Mouse (Mus musculus) ovary, postnatal 10 days (tissue): ENCODE measurements around the gene Stat2.
"Not testable (repeated sequence)": the region's sequence is repeated elsewhere in the genome, so short reads cannot be mapped to it uniquely, and the experiment has no call there.

Experiments used
- DNase-seq: peaks from one replicate; pipeline ENCODE4 v3.0.0; 2022; ENCODE audit warnings: low spot score

Gene Stat2

DNA sequence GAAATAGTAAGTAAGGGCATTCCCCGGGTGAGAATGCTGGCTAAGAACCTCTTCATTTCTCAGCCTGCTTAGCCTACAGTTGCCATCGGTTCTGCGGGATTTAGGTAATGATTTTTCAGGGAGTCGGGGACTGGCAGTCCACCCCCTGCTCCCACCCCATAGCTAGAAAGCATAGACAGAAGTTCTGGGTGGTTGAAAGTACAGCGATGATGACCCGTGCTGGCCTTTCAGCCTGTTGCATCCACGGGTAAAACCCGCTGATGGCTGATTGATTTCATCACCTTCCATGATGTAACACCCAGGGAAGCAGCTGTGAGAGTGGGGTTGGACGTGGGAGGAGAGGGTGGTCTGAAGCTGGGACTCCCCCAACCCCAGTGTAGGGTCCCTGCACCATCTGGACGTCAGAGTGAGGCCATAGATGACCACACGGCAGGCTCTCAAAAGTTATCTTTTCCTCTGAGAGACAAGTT, 28.4 kb downstream of the Stat2 start, which contains the start of gene Il23a:
Il23a (minus strand) TSS at position 51 of the 470 bp plus-strand sequence.
- DNase-seq, result no peak

- no peak for DNase-seq
Measured at GRCm38 (mm10) chr10:128302357-128302756, 32.0 kb downstream of the Stat2 start.

DNA sequence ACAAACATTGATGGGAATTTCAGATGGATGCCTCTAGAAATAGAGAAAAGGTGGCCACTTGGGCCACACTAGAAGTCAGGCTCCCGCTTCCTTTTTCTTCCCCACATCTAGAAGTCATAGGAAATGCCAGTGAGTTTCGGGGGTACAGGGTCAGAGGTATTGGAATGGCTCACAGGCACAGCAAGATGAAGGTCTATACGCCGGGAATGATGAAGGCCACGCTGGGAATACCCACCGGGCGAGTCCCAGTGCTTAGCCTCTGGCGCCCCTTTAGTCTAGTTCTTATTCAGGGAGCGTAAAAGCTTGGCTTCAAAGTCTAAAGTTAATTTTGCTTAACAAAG, 32.4 kb downstream of the Stat2 start:
- DNase-seq, result no peak

DNA sequence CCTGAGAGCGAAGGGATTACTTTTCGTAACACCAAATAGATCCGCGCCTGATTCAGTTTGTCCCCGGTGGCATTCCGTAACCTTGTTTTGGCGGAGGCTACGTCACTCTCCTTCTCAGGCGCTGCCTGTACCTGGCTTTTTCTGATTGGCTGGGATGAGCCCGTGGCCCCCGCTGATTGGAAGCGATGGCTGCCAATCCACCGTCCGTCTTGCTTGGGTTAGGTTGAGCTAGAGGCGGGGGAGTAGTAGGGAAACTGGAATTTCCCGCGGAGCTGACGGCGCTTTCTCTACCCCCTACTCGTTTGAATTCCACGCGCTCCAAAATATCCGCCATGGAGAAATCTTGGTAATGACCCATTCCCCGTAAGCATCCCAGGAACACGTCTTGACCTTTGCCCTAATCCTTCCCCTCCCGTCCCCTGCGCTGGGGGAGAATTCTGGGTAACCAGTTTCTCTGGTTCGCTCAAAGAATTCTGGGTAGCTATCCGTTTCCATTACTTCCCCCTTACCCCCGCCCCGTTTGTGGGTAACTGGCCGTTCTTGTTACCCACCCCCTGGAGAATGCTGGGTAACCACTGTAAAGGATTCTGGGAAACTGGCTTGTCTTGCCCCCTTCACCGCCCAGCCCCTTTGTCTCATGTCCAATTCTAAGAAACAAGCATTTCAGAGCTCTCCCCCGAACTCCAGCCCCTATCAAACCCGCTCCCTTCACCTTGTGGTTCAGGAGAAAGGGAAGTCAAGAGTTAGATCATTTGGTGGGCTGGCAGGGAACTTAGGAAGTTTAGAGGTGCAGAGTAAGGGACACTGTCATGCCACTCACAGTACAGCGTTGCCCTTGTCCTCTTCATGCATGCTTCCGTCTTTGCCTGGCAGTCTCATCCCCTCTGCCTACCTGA, 33.0 kb downstream of the Stat2 start, which contains the start of gene Pan2:
Pan2 (plus strand) TSS at position 210 of the 896 bp plus-strand sequence.
- DNase-seq, result peak; percentile 100

GRCm38 (mm10) chr10:128309654-128310053, 39.3 kb downstream of the Stat2 start:
- DNase-seq, result no peak

- no peak for DNase-seq
Measured at GRCm38 (mm10) chr10:128310177-128310576, 39.8 kb downstream of the Stat2 start.

GRCm38 (mm10) chr10:128310902-128311301, 40.5 kb downstream of the Stat2 start:
- no peak for DNase-seq

DNA sequence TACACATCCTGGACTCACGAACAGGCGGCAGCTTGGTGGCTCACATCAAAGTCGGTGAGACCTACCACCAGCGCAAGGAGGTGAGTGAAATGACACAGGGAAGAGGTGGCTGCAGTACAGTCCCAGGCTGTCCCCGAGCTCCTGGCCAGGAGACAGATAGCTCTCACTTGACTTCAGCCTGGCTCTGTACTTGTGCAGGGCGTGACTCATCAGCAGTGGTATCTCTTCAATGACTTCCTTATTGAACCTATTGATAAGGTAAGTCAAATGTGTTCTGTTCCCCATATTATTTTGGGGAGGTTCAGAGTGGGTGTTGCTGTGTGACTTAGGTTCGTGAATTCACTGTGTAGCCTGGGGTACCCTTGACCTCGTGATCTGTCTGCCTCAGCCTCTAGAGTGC, 45.2 kb downstream of the Stat2 start:
- DNase-seq, result no peak

GRCm38 (mm10) chr10:128321641-128322040, 51.3 kb downstream of the Stat2 start:
- DNase-seq, result no peak

- DNase-seq, result peak; percentile 78
Measured at GRCm38 (mm10) chr10:128322141-128323108, 52.1 kb downstream of the Stat2 start, which contains the start of gene Cnpy2. Gene Cnpy2, plus strand, starts transcription at chr10:128322459.

DNA sequence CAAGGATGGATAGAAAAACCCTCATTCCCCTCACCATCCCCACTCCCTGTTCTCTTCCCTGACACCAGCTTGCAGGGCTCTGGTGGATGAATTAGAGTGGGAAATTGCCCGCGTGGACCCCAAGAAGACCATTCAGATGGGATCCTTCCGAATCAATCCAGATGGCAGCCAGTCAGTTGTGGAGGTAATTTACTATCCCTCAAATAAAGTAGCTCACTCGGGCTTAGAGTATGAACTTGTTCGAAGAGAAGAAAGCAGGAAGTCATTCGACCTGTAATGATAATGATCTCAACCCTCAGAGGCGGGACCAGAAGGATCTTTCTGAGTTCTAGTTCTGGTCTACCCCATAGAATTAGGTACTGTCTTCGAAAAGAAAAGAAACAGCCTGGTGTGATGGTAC, 53.2 kb downstream of the Stat2 start:
- no peak for DNase-seq

DNA sequence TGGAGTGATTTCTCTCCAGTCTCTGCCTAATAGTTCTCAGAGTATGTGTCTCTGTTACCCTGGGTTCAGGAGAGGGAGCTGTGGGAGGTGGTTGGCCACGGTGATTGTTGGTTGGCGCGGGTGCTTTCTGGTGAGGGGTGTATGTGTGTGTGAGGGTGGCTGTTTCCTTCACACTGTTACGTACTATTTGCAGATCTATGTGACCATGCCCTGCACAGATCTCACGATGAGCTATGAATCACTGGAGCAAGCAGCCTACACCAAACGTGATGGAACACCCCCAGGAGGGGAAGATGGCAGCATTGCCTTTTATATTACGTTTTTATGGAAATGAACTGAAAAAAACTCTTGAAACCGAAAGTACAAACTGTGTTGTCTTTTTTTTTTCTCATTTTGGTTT, 56.5 kb downstream of the Stat2 start:
- DNase-seq, result no peak

GRCm38 (mm10) chr10:128327610-128328009, 57.3 kb downstream of the Stat2 start:
- no peak for DNase-seq

DNA sequence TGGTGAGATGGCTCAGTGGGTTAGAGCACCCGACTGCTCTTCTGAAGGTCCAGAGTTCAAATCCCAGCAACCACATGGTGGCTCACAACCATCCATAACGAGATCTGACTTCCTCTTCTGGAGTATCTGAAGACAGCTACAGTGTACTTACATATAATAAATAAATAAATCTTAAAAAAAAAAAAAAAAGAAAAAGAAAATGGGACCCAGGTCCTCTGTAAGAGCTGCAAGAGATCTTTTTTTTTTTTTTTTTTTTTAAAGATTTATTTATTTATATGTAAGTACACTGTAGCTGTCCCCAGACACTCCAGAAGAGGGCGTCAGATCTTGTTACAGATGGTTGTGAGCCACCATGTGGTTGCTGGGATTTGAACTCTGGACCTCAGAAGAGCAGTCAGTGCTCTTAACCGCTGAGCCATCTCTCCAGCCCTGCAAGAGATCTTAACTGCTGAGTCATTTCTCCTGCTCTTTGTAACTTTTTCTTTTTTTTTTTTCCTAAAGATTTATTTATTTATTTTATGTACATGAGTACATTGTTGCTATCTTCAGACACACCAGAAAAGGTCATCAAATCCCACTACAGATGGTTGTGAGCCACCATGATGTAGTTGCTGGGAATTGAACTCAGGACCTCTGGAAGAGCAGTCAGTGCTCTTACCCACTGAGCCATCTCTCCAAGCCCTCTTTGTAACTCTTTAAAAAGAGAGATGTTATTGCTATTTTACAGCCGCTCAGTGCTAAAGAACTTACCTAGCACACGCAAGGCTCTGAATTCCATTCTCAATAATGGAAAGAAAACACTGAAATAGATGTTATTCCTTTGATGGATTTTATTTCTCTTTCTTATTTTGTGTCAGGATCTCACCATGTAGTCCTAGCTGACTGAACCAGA, 62.2 kb downstream of the Stat2 start:
- DNase-seq, result not testable (repeated sequence)

GRCm38 (mm10) chr10:128335582-128335981, 65.2 kb downstream of the Stat2 start:
- DNase-seq, result peak; percentile 31

DNA sequence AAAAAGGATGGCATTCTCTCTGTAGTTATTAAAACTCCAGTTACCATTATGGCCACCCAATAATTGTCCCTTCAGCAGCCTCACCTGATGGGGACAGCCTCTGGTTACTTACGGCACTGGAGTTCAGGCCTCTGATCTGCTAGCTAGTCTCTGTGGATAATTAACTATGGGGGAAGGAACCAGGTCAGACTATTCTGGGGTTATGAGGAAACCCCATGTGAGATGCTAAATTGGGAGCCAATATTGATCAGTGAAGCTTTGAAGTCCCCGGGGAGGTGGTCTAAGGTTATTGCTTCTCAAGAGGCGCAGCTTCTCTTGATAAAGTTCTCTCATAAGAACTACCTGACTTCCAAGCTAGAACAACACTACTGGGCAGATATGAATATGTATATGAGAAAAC, 65.8 kb downstream of the Stat2 start:
- DNase-seq, result no peak

DNA sequence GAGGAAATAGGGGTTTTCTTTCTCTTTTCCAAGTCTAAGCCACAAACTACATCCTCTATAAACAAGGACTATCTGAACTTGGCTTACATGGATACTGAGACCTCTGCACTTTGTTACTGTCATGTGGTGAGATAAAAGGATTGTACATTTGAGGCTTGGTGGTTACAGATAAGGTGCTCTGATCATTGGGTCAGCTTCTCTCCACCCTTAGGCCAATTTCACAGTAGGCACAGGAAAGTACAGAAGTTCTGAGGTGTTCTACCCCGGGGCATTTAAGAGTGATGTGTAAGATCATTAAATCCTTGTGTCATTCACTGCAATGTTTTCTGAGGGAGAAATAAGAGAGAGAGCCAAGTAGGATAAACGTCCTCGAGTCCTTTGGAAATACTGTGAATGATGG, 66.2 kb downstream of the Stat2 start:
- DNase-seq, result no peak

DNA sequence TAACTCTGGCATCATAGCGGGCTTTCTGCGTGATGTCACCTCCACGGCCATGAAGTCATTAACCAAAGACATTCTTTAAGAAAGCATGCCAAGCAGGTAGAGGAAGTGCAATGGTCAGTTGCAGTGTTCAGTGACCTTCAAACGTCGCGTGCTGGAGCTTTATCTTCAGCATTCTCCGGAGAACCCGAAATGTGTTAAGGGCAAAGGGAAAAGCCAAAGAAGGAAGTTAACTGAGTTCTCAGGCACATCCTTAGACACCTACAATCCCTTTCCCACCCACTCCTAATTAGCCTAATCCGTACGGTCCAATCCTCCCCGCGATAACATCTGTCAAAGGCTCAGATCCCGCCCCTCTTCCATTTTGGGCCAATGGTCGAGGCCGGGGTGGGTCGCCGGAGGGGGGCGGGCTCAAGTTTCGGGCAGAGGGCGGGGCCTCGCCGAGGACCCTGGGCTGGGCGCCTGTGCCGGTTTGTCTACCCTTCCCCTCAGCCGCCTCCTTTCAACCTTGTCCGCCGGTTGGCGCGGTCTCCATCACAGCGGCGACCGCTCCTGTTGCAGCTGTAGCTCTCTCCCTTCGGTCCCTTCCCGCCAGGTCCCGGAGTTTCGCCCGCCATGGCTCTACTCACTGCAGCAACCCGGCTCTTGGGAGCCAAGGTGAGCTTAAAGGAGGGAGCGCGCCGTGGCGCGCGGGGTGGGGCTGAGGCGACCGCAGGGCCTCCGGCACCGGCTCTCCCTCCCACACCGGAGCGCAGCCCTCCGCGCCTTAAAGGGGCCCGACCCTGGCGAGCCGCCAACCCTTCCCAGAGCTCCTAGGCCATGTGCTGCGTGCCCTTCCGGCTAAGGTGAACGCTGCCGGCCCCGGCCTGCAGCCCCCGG, 67.2 kb downstream of the Stat2 start, which contains the start of gene Cs:
Cs (plus strand) TSS at position 429 of the 876 bp plus-strand sequence.
- peak; percentile 91 for DNase-seq

DNA sequence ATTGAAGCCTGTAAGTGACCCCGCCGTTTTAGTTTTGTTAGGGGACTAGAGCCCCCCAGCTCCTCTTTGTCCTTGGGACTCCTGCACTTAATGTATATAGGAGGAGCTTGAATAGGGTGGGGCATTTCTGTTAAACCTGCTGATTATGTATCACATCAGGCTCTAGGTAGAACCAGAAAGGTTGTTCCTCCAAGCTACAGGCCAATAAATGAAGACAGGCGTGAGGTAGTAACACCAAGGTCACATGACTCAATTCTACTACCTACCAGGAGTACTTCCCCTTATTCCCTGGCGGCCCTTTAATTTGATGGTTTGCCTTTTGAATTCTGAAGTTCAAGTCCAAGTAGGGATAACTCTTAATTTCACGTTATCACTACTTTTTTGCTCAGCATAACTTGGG, 68.1 kb downstream of the Stat2 start:
- no peak for DNase-seq

DNA sequence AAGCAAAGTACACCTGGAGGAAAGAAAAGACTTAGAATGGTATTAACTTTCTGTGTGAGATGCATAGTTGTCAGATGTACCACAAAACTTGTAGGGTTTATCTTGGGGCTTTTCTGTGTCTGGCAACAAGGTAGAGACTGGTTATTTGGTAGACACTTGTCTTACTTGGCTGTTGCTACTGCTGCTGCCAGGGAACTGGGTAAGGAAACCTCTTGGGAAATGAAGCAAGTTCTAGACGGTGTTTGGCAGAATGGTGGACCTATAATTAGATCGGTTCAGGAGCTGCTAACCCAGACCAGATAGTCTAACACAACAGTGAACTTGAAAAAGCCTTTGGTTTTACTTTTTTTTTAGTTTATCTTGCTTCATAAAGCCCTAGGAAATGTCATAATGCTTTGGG, 68.6 kb downstream of the Stat2 start:
- DNase-seq, result no peak
